ENCODE assay signal across 15 mouse cellular contexts in genomic region chr3:130901343-130901742, GRCm38 (mm10).
DNase-seq lines count a peak whose midpoint lies in the region; ATAC-seq lines count a peak whose summit lies in the region.
"Had no signal": no experiment of that assay in that cellular context is flagged by ENCODE, and none has a peak within 500 bp of the region (broad histone marks: within the 10 kb centered on the region; RNA-seq: fewer than 3 reads in every experiment).

No protein-coding gene starts in this region.

- no peaks in the 10 kb centered on the region for H3K27me3 ChIP-seq in heart, embryonic 16.5 days (ENCODE audit: control insufficient read depth, insufficient read depth, low read length)
- 0 out of 2 replicates have a peak, but pooled peaks cover 2% of the 10 kb centered on the region for H3K27me3 ChIP-seq in embryonic facial prominence, embryonic 14.5 days (replicated peaks; ENCODE audit: control insufficient read depth, insufficient read depth, low read length)
- H3K27me3 ChIP-seq in midbrain, embryonic 10.5 days (ENCODE audit: low read depth, poor library complexity, severe bottlenecking), result no peaks in the 10 kb centered on the region
- H3K27me3 ChIP-seq: hindbrain, embryonic 12.5 days; midbrain, embryonic 12.5 days; neural tube, embryonic 13.5 days had no signal

- H3K9me3 ChIP-seq in heart, embryonic 16.5 days (replicated peaks; ENCODE audit: control insufficient read depth, low read length), result no peaks in the 10 kb centered on the region
- H3K9me3 ChIP-seq in embryonic facial prominence, embryonic 14.5 days (ENCODE audit: control insufficient read depth, low read length), result no peaks in the 10 kb centered on the region
- H3K9me3 ChIP-seq in midbrain, embryonic 10.5 days (replicated peaks), result no peaks in the 10 kb centered on the region
- H3K9me3 ChIP-seq: hindbrain, embryonic 12.5 days; midbrain, embryonic 12.5 days; neural tube, embryonic 13.5 days had no signal

- intact Hi-C loops in heart, postnatal 36 days (cut with DNase I), result no loop called here

- ATAC-seq in heart, embryonic 16.5 days (replicated peaks; ENCODE audit: extremely low read depth, insufficient read depth, low FRiP score), result peak; percentile 70
- ATAC-seq in embryonic facial prominence, embryonic 14.5 days (ENCODE audit: low read depth), result peak; percentile 77; the same call in 1 of the 2 replicates

- H3K4me1 ChIP-seq in heart, embryonic 16.5 days (ENCODE audit: control insufficient read depth, insufficient read depth, low read length), result peaks cover 21% of the 10 kb centered on the region
- peaks cover 22% of the 10 kb centered on the region for H3K4me1 ChIP-seq in embryonic facial prominence, embryonic 14.5 days (ENCODE audit: control insufficient read depth, insufficient read depth, low read length)
- 0 out of 2 replicates have a peak, but pooled peaks cover 7% of the 10 kb centered on the region for H3K4me1 ChIP-seq in midbrain, embryonic 10.5 days
- H3K4me1 ChIP-seq: midbrain, embryonic 12.5 days; neural tube, embryonic 13.5 days had no signal

- DNase-seq in heart, postnatal 36 days, result no peak
- peak; percentile 77 for DNase-seq in T-cell, adult 2 months (ENCODE audit: low spot score)
- peak; percentile 83 for DNase-seq in embryonic facial prominence, embryonic 14.5 days (ENCODE audit: low spot score)
- peak; percentile 90 for DNase-seq in thymus, postnatal 0 days (ENCODE audit: low spot score)
- no peak for DNase-seq in liver
- no peak for DNase-seq in midbrain, embryonic 10.5 days (ENCODE audit: low spot score)
- DNase-seq: cerebellum, postnatal 25 days; kidney, postnatal 14 days; layer of hippocampus, postnatal 36 days; lung, postnatal 10 days had no signal

- H3K9ac ChIP-seq in heart, embryonic 16.5 days (ENCODE audit: low read length), result no peak overlapping the region
- no peak overlapping the region for H3K9ac ChIP-seq in embryonic facial prominence, embryonic 14.5 days (ENCODE audit: low read depth, low read length)
- H3K9ac ChIP-seq: hindbrain, embryonic 12.5 days; midbrain, embryonic 12.5 days; neural tube, embryonic 13.5 days had no signal

- peak overlapping the region; percentile 17; the same call in 1 of the 2 replicates for H3K4me3 ChIP-seq in heart, embryonic 16.5 days (ENCODE audit: low read length)
- H3K4me3 ChIP-seq in embryonic facial prominence, embryonic 14.5 days (ENCODE audit: low read depth, low read length), result no peak overlapping the region
- H3K4me3 ChIP-seq in midbrain, embryonic 10.5 days, result no peak overlapping the region
- H3K4me3 ChIP-seq: hindbrain, embryonic 12.5 days; midbrain, embryonic 12.5 days; neural tube, embryonic 13.5 days had no signal

- WGBS in heart, embryonic 16.5 days, result 55% methylated on average over 12 of the region's 12 CpGs
- 42% methylated on average over 12 of the region's 12 CpGs for WGBS in embryonic facial prominence, embryonic 14.5 days
- 91% methylated on average over 12 of the region's 12 CpGs for WGBS in midbrain, embryonic 10.5 days

- no peaks in the 10 kb centered on the region for H3K36me3 ChIP-seq in heart, embryonic 16.5 days (ENCODE audit: control insufficient read depth, insufficient read depth)
- H3K36me3 ChIP-seq in embryonic facial prominence, embryonic 14.5 days (ENCODE audit: control insufficient read depth, insufficient read depth, low read length), result no peaks in the 10 kb centered on the region
- no peaks in the 10 kb centered on the region for H3K36me3 ChIP-seq in midbrain, embryonic 10.5 days
- H3K36me3 ChIP-seq: hindbrain, embryonic 12.5 days; midbrain, embryonic 12.5 days; neural tube, embryonic 13.5 days had no signal

- H3K4me2 ChIP-seq in heart, embryonic 16.5 days (ENCODE audit: low read depth, low read length), result peak overlapping the region; percentile 53; the same call in 1 of the 2 replicates
- H3K4me2 ChIP-seq in embryonic facial prominence, embryonic 14.5 days (ENCODE audit: low read depth, low read length), result peak overlapping the region; percentile 5; the same call in 1 of the 2 replicates
- H3K4me2 ChIP-seq: hindbrain, embryonic 12.5 days; liver, embryonic 11.5 days; midbrain, embryonic 12.5 days; neural tube, embryonic 13.5 days had no signal

- H3K27ac ChIP-seq in heart, embryonic 16.5 days (ENCODE audit: low read length), result peak overlapping the region; percentile 76
- H3K27ac ChIP-seq in embryonic facial prominence, embryonic 14.5 days (replicated peaks; ENCODE audit: low read depth, low read length), result no peak overlapping the region
- no peak overlapping the region for H3K27ac ChIP-seq in midbrain, embryonic 10.5 days (replicated peaks)
- H3K27ac ChIP-seq: hindbrain, embryonic 12.5 days; midbrain, embryonic 12.5 days; neural tube, embryonic 13.5 days had no signal

Comparison
In these comparisons a context has a peak if more than half of its experiments do, and no peak if none do; other contexts are left out.
1. DNase-seq: peak in T-cell, adult 2 months (single experiment), embryonic facial prominence, embryonic 14.5 days (single experiment) and thymus, postnatal 0 days (single experiment); none in heart, postnatal 36 days (0 of 2), liver (single experiment) and midbrain, embryonic 10.5 days (single experiment).